ENCODE assay signal across 19 mouse cellular contexts in genomic region chr9:57800325-57800975, GRCm38 (mm10). TPM values are rescaled to one million over a fixed set of nuclear protein-coding genes. Genes with fewer than 3 reads are reported as not detected.
DNase-seq lines count a peak whose midpoint lies in the region; ATAC-seq lines count a peak whose summit lies in the region.
"Had no signal": no experiment of that assay in that cellular context is flagged by ENCODE, and none has a peak within 500 bp of the region (broad histone marks: within the 10 kb centered on the region; RNA-seq: fewer than 3 reads in every experiment).

No protein-coding gene starts in this region.

- H3K27me3 ChIP-seq in heart, embryonic 15.5 days: no peaks in the 10 kb centered on the region
- H3K27me3 ChIP-seq in liver, embryonic 11.5 days (replicated peaks; ENCODE audit: control insufficient read depth, insufficient read depth, low read length): no peaks in the 10 kb centered on the region
- H3K27me3 ChIP-seq in megakaryocyte, embryonic 14.5 days (replicated peaks): no peaks in the 10 kb centered on the region
- H3K27me3 ChIP-seq in intestine, embryonic 15.5 days (replicated peaks): no peaks in the 10 kb centered on the region
- H3K27me3 ChIP-seq: hindbrain, embryonic 13.5 days; kidney, embryonic 15.5 days; neural tube, embryonic 12.5 days; stomach, embryonic 15.5 days had no signal

- ATAC-seq in heart, embryonic 15.5 days (replicated peaks; ENCODE audit: insufficient number of reproducible peaks, insufficient read depth, low FRiP score, low read depth): no peak
- ATAC-seq in liver, embryonic 11.5 days (replicated peaks; ENCODE audit: low FRiP score): peak; percentile 79
- no peak for ATAC-seq in intestine, embryonic 15.5 days
- ATAC-seq in activated CD4-positive, CD25-positive, alpha-beta regulatory T cell, adult 4 months: no peak
- ATAC-seq: CD4-positive, CD25-positive, alpha-beta regulatory T cell, adult 4 months had no signal

- peak overlapping the region; percentile 26; the same call in 1 of the 2 replicates for H3K4me2 ChIP-seq in heart, embryonic 15.5 days
- peak overlapping the region; percentile 29; the same call in 1 of the 2 replicates for H3K4me2 ChIP-seq in liver, embryonic 11.5 days
- no peak overlapping the region for H3K4me2 ChIP-seq in intestine, embryonic 15.5 days (replicated peaks)
- H3K4me2 ChIP-seq: hindbrain, embryonic 13.5 days; kidney, embryonic 15.5 days; limb, embryonic 12.5 days; midbrain, embryonic 11.5 days; neural tube, embryonic 12.5 days; stomach, embryonic 15.5 days had no signal

- peaks cover 46% of the 10 kb centered on the region for H3K4me1 ChIP-seq in heart, embryonic 15.5 days (replicated peaks)
- H3K4me1 ChIP-seq in liver, embryonic 11.5 days (replicated peaks; ENCODE audit: control insufficient read depth, insufficient read depth, low read length): peaks cover 51% of the 10 kb centered on the region
- peaks cover 99% of the 10 kb centered on the region for H3K4me1 ChIP-seq in megakaryocyte, embryonic 14.5 days
- peaks cover 21% of the 10 kb centered on the region for H3K4me1 ChIP-seq in intestine, embryonic 15.5 days (replicated peaks)

- DNase-seq in heart, postnatal 10 days: no peak
- peak; percentile 74 for DNase-seq in MEL-GATA-1-ER (ENCODE audit: extremely low read depth, low read depth)
- DNase-seq in liver, embryonic 11.5 days (ENCODE audit: low spot score): no peak
- DNase-seq in urinary bladder, postnatal 25 days (ENCODE audit: low spot score): no peak
- DNase-seq: cerebellum, adult 18-20 months; layer of hippocampus, adult 9-11 months; right cerebral cortex, adult 18-20 months; thymus, postnatal 36 days had no signal

- H3K27ac ChIP-seq in heart, embryonic 15.5 days: no peak overlapping the region
- H3K27ac ChIP-seq in liver, embryonic 11.5 days (ENCODE audit: low read depth, low read length): no peak overlapping the region; the same call in 1 of the 2 replicates
- H3K27ac ChIP-seq in intestine, embryonic 15.5 days: no peak overlapping the region
- H3K27ac ChIP-seq: hindbrain, embryonic 13.5 days; kidney, embryonic 15.5 days; limb, embryonic 12.5 days; neural tube, embryonic 12.5 days; stomach, embryonic 15.5 days had no signal

- intact Hi-C loops in heart, postnatal 10 days (cut with DNase I): no loop called here

- 51% methylated on average over 9 of the region's 9 CpGs for WGBS in heart, embryonic 15.5 days
- 67% methylated on average over 9 of the region's 9 CpGs for WGBS in liver, embryonic 11.5 days
- 84% methylated on average over 9 of the region's 9 CpGs for WGBS in intestine, embryonic 15.5 days

- H3K4me3 ChIP-seq in heart, embryonic 15.5 days: no peak overlapping the region
- H3K4me3 ChIP-seq in liver, embryonic 11.5 days (ENCODE audit: low read depth, low read length): no peak overlapping the region
- H3K4me3 ChIP-seq in megakaryocyte, embryonic 14.5 days (replicated peaks): peak overlapping the region; percentile 70
- H3K4me3 ChIP-seq in intestine, embryonic 15.5 days (replicated peaks): no peak overlapping the region
- H3K4me3 ChIP-seq: hindbrain, embryonic 13.5 days; kidney, embryonic 15.5 days; limb, embryonic 12.5 days; neural tube, embryonic 12.5 days; stomach, embryonic 15.5 days had no signal

- H3K9ac ChIP-seq in heart, embryonic 15.5 days: no peak overlapping the region
- H3K9ac ChIP-seq in liver, embryonic 11.5 days (ENCODE audit: low read depth, low read length): no peak overlapping the region
- H3K9ac ChIP-seq in intestine, embryonic 15.5 days: no peak overlapping the region
- H3K9ac ChIP-seq: hindbrain, embryonic 13.5 days; kidney, embryonic 15.5 days; limb, embryonic 12.5 days; neural tube, embryonic 12.5 days; stomach, embryonic 15.5 days had no signal

- no peaks in the 10 kb centered on the region for H3K9me3 ChIP-seq in heart, embryonic 15.5 days (replicated peaks)
- no peaks in the 10 kb centered on the region for H3K9me3 ChIP-seq in liver, embryonic 11.5 days (ENCODE audit: control insufficient read depth, low read length)
- H3K9me3 ChIP-seq in megakaryocyte, embryonic 14.5 days: no peaks in the 10 kb centered on the region
- no peaks in the 10 kb centered on the region for H3K9me3 ChIP-seq in intestine, embryonic 15.5 days
- H3K9me3 ChIP-seq: hindbrain, embryonic 13.5 days; kidney, embryonic 15.5 days; limb, embryonic 12.5 days; neural tube, embryonic 12.5 days; stomach, embryonic 15.5 days had no signal

- H3K36me3 ChIP-seq in heart, embryonic 15.5 days: peaks cover 15% of the 10 kb centered on the region
- H3K36me3 ChIP-seq in liver, embryonic 11.5 days (ENCODE audit: control insufficient read depth, insufficient read depth, low read length): peaks cover 23% of the 10 kb centered on the region; the same call in 1 of the 2 replicates
- H3K36me3 ChIP-seq in megakaryocyte, embryonic 14.5 days (replicated peaks; ENCODE audit: low read length): peaks cover 97% of the 10 kb centered on the region
- no peaks in the 10 kb centered on the region for H3K36me3 ChIP-seq in intestine, embryonic 15.5 days
- H3K36me3 ChIP-seq: stomach, embryonic 15.5 days had no signal

RNA-seq across cellular contexts. Expression of gene Clk3, which starts 34.8 kb away (rescaled TPM):
- polyA plus RNA-seq in heart, embryonic 15.5 days (2015; fragmentation: Nextera tagmentation; extraction: Ambion mirVana): 48.5 and 65.2 TPM in 2 replicates
- 10 to 100 TPM; 35.2 to 37.9 TPM for total RNA-seq in heart, postnatal 10 days (2021)
- 85.0 and 85.1 TPM in 2 replicates for polyA plus RNA-seq in liver, embryonic 11.5 days (2014; fragmentation: Nextera tagmentation; extraction: Ambion mirVana)
- 68.1 and 100 TPM in 2 replicates for polyA plus RNA-seq in megakaryocyte, embryonic 14.5 days (2012; ENCODE audit: insufficient read depth, low replicate concordance)
- polyA plus RNA-seq in intestine, embryonic 15.5 days (2015; fragmentation: Nextera tagmentation; extraction: Ambion mirVana): 57.8 and 71.7 TPM in 2 replicates
- polyA plus RNA-seq in activated CD4-positive, CD25-positive, alpha-beta regulatory T cell, adult 4 months (2017; shearing (Covaris generic)): 10 to 100 TPM; 70.7 to 77.8 TPM

RNA-seq across cellular contexts. Expression of gene Arid3b, which starts 36.1 kb away (rescaled TPM):
- polyA plus RNA-seq in heart, embryonic 15.5 days (2015; fragmentation: Nextera tagmentation; extraction: Ambion mirVana): 5.9 and 8.5 TPM in 2 replicates
- 1 to 10 TPM; 4.4 to 7.0 TPM for total RNA-seq in heart, postnatal 10 days (2021)
- 20.3 and 21.4 TPM in 2 replicates for polyA plus RNA-seq in liver, embryonic 11.5 days (2014; fragmentation: Nextera tagmentation; extraction: Ambion mirVana)
- polyA plus RNA-seq in megakaryocyte, embryonic 14.5 days (2012; ENCODE audit: insufficient read depth, low replicate concordance): 33.5 and 107 TPM in 2 replicates
- 7.4 and 7.8 TPM in 2 replicates for polyA plus RNA-seq in intestine, embryonic 15.5 days (2015; fragmentation: Nextera tagmentation; extraction: Ambion mirVana)
- 10 to 100 TPM; 23.3 to 26.5 TPM for polyA plus RNA-seq in activated CD4-positive, CD25-positive, alpha-beta regulatory T cell, adult 4 months (2017; shearing (Covaris generic))
